25 mouse cellular contexts compared by ENCODE assay signal in the genomic region with DNA sequence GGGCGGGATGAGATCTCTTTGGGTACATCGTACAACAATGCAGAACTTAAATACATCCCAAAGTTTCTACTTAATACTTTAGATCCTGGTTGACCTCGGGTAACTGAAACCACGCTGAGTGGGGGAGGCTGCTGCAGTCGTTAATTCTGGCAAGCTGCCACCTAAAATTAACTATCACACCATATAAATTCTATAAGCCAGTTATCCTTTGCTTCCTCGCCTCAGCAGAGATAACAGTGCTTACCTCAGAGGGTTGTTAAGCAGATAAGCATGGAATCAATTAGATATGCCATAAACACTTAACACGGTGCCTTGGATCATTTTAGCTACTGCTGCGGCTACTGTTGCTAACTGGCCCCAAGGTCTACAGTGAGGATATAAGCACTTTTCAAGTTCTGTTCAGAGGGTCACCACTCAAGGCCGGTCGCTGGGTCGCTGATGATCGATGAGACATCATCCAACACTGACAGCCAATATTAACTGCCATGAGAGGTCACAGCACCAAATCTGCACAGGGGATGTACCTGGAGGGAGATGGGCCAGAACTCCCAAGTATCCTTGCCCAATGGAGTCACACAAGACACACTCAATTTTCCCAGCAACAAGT. TPM values are rescaled to one million over a fixed set of nuclear protein-coding genes. Genes with fewer than 3 reads are reported as not detected.
A peak's percentile ranks its signal among the peaks of the same experiment; 100 is the strongest.
DNase-seq lines count a peak whose midpoint lies in the region; ATAC-seq and TF ChIP-seq lines count a peak whose summit lies in the region.
"Had no signal": no experiment of that assay in that cellular context is flagged by ENCODE, and none has a peak within 500 bp of the region (broad histone marks: within the 10 kb centered on the region; RNA-seq: fewer than 3 reads in every experiment).

No protein-coding gene starts in this region.

- H3K79me2 ChIP-seq in MEL (ENCODE audit: control insufficient read depth, insufficient read depth, low read length, poor library complexity): no peaks in the 10 kb centered on the region

- WGBS in intestine, embryonic 15.5 days: 69% methylated on average over 12 of the region's 12 CpGs
- 49% methylated on average over 12 of the region's 12 CpGs for WGBS in intestine, postnatal 0 days

- H3K9me3 ChIP-seq in intestine, embryonic 15.5 days: no peaks in the 10 kb centered on the region
- no peaks in the 10 kb centered on the region for H3K9me3 ChIP-seq in intestine, postnatal 0 days (ENCODE audit: control insufficient read depth)
- H3K9me3 ChIP-seq in G1E (replicated peaks) (no peaks in the 10 kb centered on the region), MEL (replicated peaks; ENCODE audit: insufficient read depth, low read length) (no peaks in the 10 kb centered on the region)
- H3K9me3 ChIP-seq: embryonic facial prominence, embryonic 10.5 days; embryonic facial prominence, embryonic 12.5 days; forebrain, embryonic 13.5 days; forebrain, embryonic 15.5 days had no signal

- no peak overlapping the region for H3K4me2 ChIP-seq in intestine, embryonic 15.5 days (replicated peaks)
- H3K4me2 ChIP-seq in intestine, postnatal 0 days (replicated peaks; ENCODE audit: low read depth): no peak overlapping the region
- H3K4me2 ChIP-seq: embryonic facial prominence, embryonic 12.5 days; forebrain, embryonic 13.5 days; forebrain, embryonic 15.5 days had no signal

- H3K36me3 ChIP-seq in intestine, embryonic 15.5 days: peaks cover 19% of the 10 kb centered on the region; the same call in 1 of the 2 replicates
- H3K36me3 ChIP-seq in intestine, postnatal 0 days (ENCODE audit: control insufficient read depth, insufficient read depth): peaks cover 55% of the 10 kb centered on the region
- H3K36me3 ChIP-seq in G1E (replicated peaks): peaks cover 95% of the 10 kb centered on the region
- peaks cover 0 to 33% of the 10 kb centered on the region in 2 experiments; a peak in 2 of 4 replicates for H3K36me3 ChIP-seq in MEL (ENCODE audit: control insufficient read depth in 1 of 2, insufficient read depth in 2 of 2, low read length in 2 of 2)

- TF ChIP-seq EP300 in MEL (IDR thresholded peaks at IDR 0.05; ENCODE audit: low read depth in 1 of 2, low read length in 2 of 2): peak; percentile 81 to 90

- TF ChIP-seq CTCF in intestine, postnatal 0 days (IDR thresholded peaks at IDR 0.05; ENCODE audit: low read depth): no peak
- TF ChIP-seq CTCF in G1E (IDR thresholded peaks at IDR 0.05; ENCODE audit: low read depth, low read length): no peak
- TF ChIP-seq CTCF in MEL (IDR thresholded peaks at IDR 0.05 in 2 of 3, conservative IDR thresholded peaks at IDR 0.05 in 1 of 3; ENCODE audit: control insufficient read depth in 1 of 3, insufficient read depth in 1 of 3, low read depth in 2 of 3, low read length in 3 of 3, poor library complexity in 1 of 3, severe bottlenecking in 1 of 3): no peak

- H3K9ac ChIP-seq in intestine, embryonic 15.5 days: no peak overlapping the region
- no peak overlapping the region for H3K9ac ChIP-seq in intestine, postnatal 0 days (ENCODE audit: low read depth, low read length)
- H3K9ac ChIP-seq in MEL (ENCODE audit: control insufficient read depth, low read depth, low read length, poor library complexity, severe bottlenecking): no peak overlapping the region
- H3K9ac ChIP-seq: embryonic facial prominence, embryonic 12.5 days; forebrain, embryonic 13.5 days; forebrain, embryonic 15.5 days; forebrain, postnatal 0 days had no signal

- ATAC-seq in intestine, embryonic 15.5 days: 0 out of 2 replicates have a peak, but pooled peaks have one; percentile 8
- ATAC-seq in intestine, postnatal 0 days: no peak
- ATAC-seq in G1E (ENCODE audit: extremely low read depth, insufficient number of reproducible peaks, low FRiP score, poor library complexity, severe bottlenecking): peak; percentile 37
- peak; percentile 10; the same call in 1 of the 2 replicates for ATAC-seq in megakaryocyte-erythroid progenitor cell, adult 5-6 weeks (replicated peaks; ENCODE audit: low FRiP score, low TSS enrichment, poor library complexity, severe bottlenecking)
- no peak for ATAC-seq in activated CD4-positive, CD25-positive, alpha-beta regulatory T cell, adult 4 months
- ATAC-seq: forebrain, embryonic 13.5 days; forebrain, embryonic 15.5 days; forebrain, postnatal 0 days had no signal

- H3K27ac ChIP-seq in intestine, embryonic 15.5 days: no peak overlapping the region
- no peak overlapping the region for H3K27ac ChIP-seq in intestine, postnatal 0 days (ENCODE audit: low read depth, low read length)
- H3K27ac ChIP-seq in MEL (ENCODE audit: control insufficient read depth, low read depth, low read length): peak overlapping the region; percentile 45
- H3K27ac ChIP-seq: embryonic facial prominence, embryonic 10.5 days; embryonic facial prominence, embryonic 12.5 days; forebrain, embryonic 13.5 days; forebrain, embryonic 15.5 days had no signal

- peaks cover 5% of the 10 kb centered on the region; the same call in 1 of the 2 replicates for H3K4me1 ChIP-seq in intestine, embryonic 15.5 days (replicated peaks)
- H3K4me1 ChIP-seq in intestine, postnatal 0 days (replicated peaks; ENCODE audit: control insufficient read depth, insufficient read depth, low read length): 0 out of 2 replicates have a peak, but pooled peaks cover 6% of the 10 kb centered on the region
- H3K4me1 ChIP-seq in G1E (ENCODE audit: insufficient read depth, low read depth, low read length): peaks cover 91% of the 10 kb centered on the region
- peaks cover 15 to 52% of the 10 kb centered on the region in 2 experiments for H3K4me1 ChIP-seq in MEL (ENCODE audit: control insufficient read depth in 1 of 2, insufficient read depth in 2 of 2, low read length in 2 of 2)

- H3K4me3 ChIP-seq in intestine, embryonic 15.5 days (replicated peaks): no peak overlapping the region
- H3K4me3 ChIP-seq in intestine, postnatal 0 days (ENCODE audit: low read depth, low read length): no peak overlapping the region
- H3K4me3 ChIP-seq in G1E (ENCODE audit: low read depth, low read length) (peak overlapping the region; percentile 41; the same call in 1 of the 2 replicates), MEL (ENCODE audit: control insufficient read depth in 1 of 2, insufficient read depth in 1 of 2, low read depth in 2 of 2, low read length in 2 of 2) (no peak overlapping the region)
- H3K4me3 ChIP-seq: embryonic facial prominence, embryonic 10.5 days; embryonic facial prominence, embryonic 12.5 days; forebrain, embryonic 13.5 days; forebrain, embryonic 15.5 days had no signal

- no peaks in the 10 kb centered on the region for H3K27me3 ChIP-seq in intestine, embryonic 15.5 days (replicated peaks)
- no peaks in the 10 kb centered on the region for H3K27me3 ChIP-seq in intestine, postnatal 0 days (replicated peaks; ENCODE audit: control insufficient read depth, insufficient read depth, low read length)
- H3K27me3 ChIP-seq in G1E (ENCODE audit: insufficient read depth, low read length) (no peaks in the 10 kb centered on the region), MEL (ENCODE audit: control insufficient read depth in 1 of 2, insufficient read depth in 2 of 2, low read length in 2 of 2) (no peaks in the 10 kb centered on the region)
- H3K27me3 ChIP-seq: embryonic facial prominence, embryonic 12.5 days; forebrain, embryonic 13.5 days; forebrain, embryonic 15.5 days had no signal

- DNase-seq in G1E (ENCODE audit: low spot score) (peak; percentile 44), MEL (ENCODE audit: low read depth, low spot score) (peak; percentile 64)
- no peak for DNase-seq in urinary bladder, postnatal 4 days (ENCODE audit: low spot score in 2 of 2)
- DNase-seq: adrenal gland, adult 8-10 months; adrenal gland, postnatal 14 days; adrenal gland, postnatal 36 days; cerebellum, adult 11-12 months; cerebellum, adult 2 months; cerebellum, adult 9-10 months; cerebellum, postnatal 10 days; cerebellum, postnatal 25 days; forebrain, postnatal 0 days had no signal

- no peak for TF ChIP-seq RAD21 in MEL (IDR thresholded peaks at IDR 0.05; ENCODE audit: low read depth, low read length)

- TF ChIP-seq POLR2A in MEL (IDR thresholded peaks at IDR 0.05; ENCODE audit: control insufficient read depth in 1 of 2, insufficient read depth in 1 of 2, low read depth in 1 of 2, low read length in 2 of 2, poor library complexity in 1 of 2): no peak

RNA-seq across cellular contexts. Expression of a gene that starts 6.2 kb away (rescaled TPM):
- polyA plus RNA-seq in intestine, embryonic 15.5 days (2015; fragmentation: Nextera tagmentation; extraction: Ambion mirVana): 14.2 and 15.3 TPM in 2 replicates
- polyA plus RNA-seq in intestine, postnatal 0 days (2015; fragmentation: Nextera tagmentation; extraction: Ambion mirVana): 12.0 and 12.4 TPM in 2 replicates
- total RNA-seq in G1E (2014; fragmentation: Nextera tagmentation): 47.8 and 63.3 TPM in 2 replicates
- total RNA-seq in G1E (2017): 47.0 and 50.4 TPM in 2 replicates
- polyA plus RNA-seq in G1E (2012): 46.8 and 47.1 TPM in 2 replicates
- total RNA-seq in MEL (2012; rRNA removed): 17.6 and 18.6 TPM in 2 replicates
- polyA plus RNA-seq in MEL (2012; ENCODE audit: insufficient read depth in 1 of 2, insufficient read length in 2 of 2, low read depth in 1 of 2, low replicate concordance in 2 of 2, missing spikeins in 1 of 2): 10 to 100 TPM in 1 of 2 experiments, not detected in 1; 26.8 TPM
- 9.5 and 30.7 TPM in 2 replicates for total RNA-seq in megakaryocyte-erythroid progenitor cell, adult 5-6 weeks (2014; fragmentation: Nextera tagmentation)
- total RNA-seq in megakaryocyte-erythroid progenitor cell, adult 5-6 weeks (2017): 12.4 and 14.5 TPM in 2 replicates
- 10 to 100 TPM; 39.5 to 41.6 TPM for polyA plus RNA-seq in activated CD4-positive, CD25-positive, alpha-beta regulatory T cell, adult 4 months (2017; shearing (Covaris generic))

RNA-seq across cellular contexts. Expression of a gene that starts 8.5 kb away (rescaled TPM):
- polyA plus RNA-seq in intestine, embryonic 15.5 days (2015; fragmentation: Nextera tagmentation; extraction: Ambion mirVana): 37.2 and 41.4 TPM in 2 replicates
- polyA plus RNA-seq in intestine, postnatal 0 days (2015; fragmentation: Nextera tagmentation; extraction: Ambion mirVana): 16.5 and 17.8 TPM in 2 replicates
- total RNA-seq in G1E (2014; fragmentation: Nextera tagmentation): 27.3 and 54.0 TPM in 2 replicates
- 67.7 and 79.1 TPM in 2 replicates for total RNA-seq in G1E (2017)
- 2.6 and 5.2 TPM in 2 replicates for polyA plus RNA-seq in G1E (2012)
- total RNA-seq in MEL (2012; rRNA removed): 26.9 and 30.1 TPM in 2 replicates
- 10 to 100 TPM in 1 of 2 experiments, not detected in 1; 27.1 TPM for polyA plus RNA-seq in MEL (2012; ENCODE audit: insufficient read depth in 1 of 2, insufficient read length in 2 of 2, low read depth in 1 of 2, low replicate concordance in 2 of 2, missing spikeins in 1 of 2)
- total RNA-seq in megakaryocyte-erythroid progenitor cell, adult 5-6 weeks (2014; fragmentation: Nextera tagmentation): 37.3 and 45.8 TPM in 2 replicates
- 7.6 and 14.6 TPM in 2 replicates for total RNA-seq in megakaryocyte-erythroid progenitor cell, adult 5-6 weeks (2017)
- polyA plus RNA-seq in activated CD4-positive, CD25-positive, alpha-beta regulatory T cell, adult 4 months (2017; shearing (Covaris generic)): 100 to 1,000 TPM in 1 of 2 experiments, 10 to 100 TPM in 1; 92.7 to 102 TPM

RNA-seq across cellular contexts. Expression of a gene that starts 50.8 kb away (rescaled TPM):
- not detected in 2 replicates for polyA plus RNA-seq in intestine, embryonic 15.5 days (2015; fragmentation: Nextera tagmentation; extraction: Ambion mirVana)
- polyA plus RNA-seq in intestine, postnatal 0 days (2015; fragmentation: Nextera tagmentation; extraction: Ambion mirVana): not detected in 2 replicates
- total RNA-seq in G1E (2014; fragmentation: Nextera tagmentation): 1.7 TPM in 1 of 2 replicates, not detected in the other
- total RNA-seq in G1E (2017): not detected in 2 replicates
- polyA plus RNA-seq in G1E (2012): not detected in 2 replicates
- not detected in 2 replicates for total RNA-seq in MEL (2012; rRNA removed)
- not detected for polyA plus RNA-seq in MEL (2012; ENCODE audit: insufficient read depth in 1 of 2, insufficient read length in 2 of 2, low read depth in 1 of 2, low replicate concordance in 2 of 2, missing spikeins in 1 of 2)
- not detected in 2 replicates for total RNA-seq in megakaryocyte-erythroid progenitor cell, adult 5-6 weeks (2014; fragmentation: Nextera tagmentation)
- total RNA-seq in megakaryocyte-erythroid progenitor cell, adult 5-6 weeks (2017): not detected in 2 replicates
- polyA plus RNA-seq in activated CD4-positive, CD25-positive, alpha-beta regulatory T cell, adult 4 months (2017; shearing (Covaris generic)): not detected
- total RNA-seq: ES-E14 had no signal
- polyA plus RNA-seq: C2C12; cerebellum, adult 2 months; cortical plate, adult 2 months; embryonic facial prominence, embryonic 10.5 days; embryonic facial prominence, embryonic 12.5 days; embryonic facial prominence, embryonic 14.5 days; forebrain, embryonic 11.5 days; forebrain, embryonic 13.5 days; forebrain, embryonic 15.5 days had no signal

Comparison
In these comparisons a context has a peak if more than half of its experiments do, and no peak if none do; other contexts are left out.
1. ATAC-seq: peak in intestine, embryonic 15.5 days (single experiment), G1E (single experiment) and megakaryocyte-erythroid progenitor cell, adult 5-6 weeks (single experiment); none in intestine, postnatal 0 days (single experiment) and activated CD4-positive, CD25-positive, alpha-beta regulatory T cell, adult 4 months (single experiment).
2. DNase-seq: peak in G1E (single experiment) and MEL (single experiment); none in urinary bladder, postnatal 4 days (0 of 2).